Mouse (Mus musculus) thymus, adult 2 months (tissue): ENCODE data around the gene Vmn2r40. TPM values are rescaled to one million over a fixed set of nuclear protein-coding genes. Genes with fewer than 3 reads are reported as not detected.
"Not testable (repeated sequence)": the region's sequence is repeated elsewhere in the genome, so short reads cannot be mapped to it uniquely, and the experiment has no call there.

Source experiments
- DNase-seq: peaks from one replicate; pipeline ENCODE4 v3.0.0; 2021
- H3K27ac ChIP-seq: fragments of 200-500 bp; 2 replicates; pipeline ENCODE4 v1.5.1; 2012; ENCODE audit warnings: low read length, control low read depth; ENCODE audit not compliant: control insufficient read depth, insufficient read depth
- H3K27me3 ChIP-seq: fragments of 200-500 bp; 2 replicates; pipeline ENCODE4 v1.6.1; 2012; ENCODE audit warnings: mild to moderate bottlenecking, low read length, moderate library complexity, mixed read lengths; ENCODE audit not compliant: control insufficient read depth, insufficient read depth
- H3K36me3 ChIP-seq: fragments of 200-500 bp; 2 replicates; pipeline ENCODE4 v1.6.1; 2012; ENCODE audit warnings: mild to moderate bottlenecking, low read length, moderate library complexity; ENCODE audit not compliant: control insufficient read depth, insufficient read depth
- H3K4me1 ChIP-seq: fragments of 200-500 bp; replicated peaks from 2 replicates; pipeline ENCODE4 v1.6.1; 2012; ENCODE audit warnings: low read length; ENCODE audit not compliant: control insufficient read depth, insufficient read depth
- H3K4me3 ChIP-seq: fragments of 200-500 bp; 2 replicates; pipeline ENCODE4 v1.5.1; 2012; ENCODE audit warnings: mild to moderate bottlenecking, low read length, control low read depth, moderate library complexity; ENCODE audit not compliant: control insufficient read depth, insufficient read depth
- WGBS: fragments of 180-500 bp; shearing (Covaris S2); methylation state at CpG from one replicate; pipeline ENCODE4 v1.1.7; 2018; 5-methylcytosine and 5-hydroxymethylcytosine counted together
- polyA plus RNA-seq: library from polyadenylated mRNA; depleted of rRNA; stranded (reverse); fragments of >200 nt; gene quantifications from 2 replicates; pipeline ENCODE4 v1.2.3, GENCODE M21; 2012; rRNA removed

Gene Vmn2r40
- not detected in 2 replicates for polyA plus RNA-seq

DNA sequence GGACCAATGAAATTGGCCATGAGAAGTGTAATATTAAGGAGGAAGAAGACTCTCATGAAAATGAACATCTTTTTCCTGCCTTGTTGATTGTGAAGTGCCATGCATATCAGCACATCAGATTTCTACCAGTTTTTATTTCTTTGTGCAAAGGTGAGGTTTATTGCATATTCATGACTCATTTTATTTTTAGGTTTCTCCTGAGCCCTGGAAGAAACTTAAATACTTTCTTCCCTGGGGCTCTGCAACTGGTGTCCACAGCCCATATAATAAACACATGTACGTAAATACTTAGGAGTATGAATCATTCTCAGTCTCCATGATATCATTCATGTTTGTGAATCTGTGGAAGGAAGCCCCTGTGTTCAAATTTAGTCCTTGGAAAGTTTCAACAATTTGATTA lies at the start of gene Vmn2r40:
Gene Vmn2r40, minus strand, starts transcription at position 101 of the 400 bp plus-strand sequence.
- WGBS, result no CpG with 5 or more reads among the region's 1 CpGs
- H3K36me3 ChIP-seq, H3K27ac ChIP-seq, H3K4me1 ChIP-seq, H3K27me3 ChIP-seq, H3K4me3 ChIP-seq, DNase-seq: not testable (repeated sequence)

Other genes starting within 250 kb of the Vmn2r40 start
- not detected in 2 replicates for gene Vmn2r39, start 99.4 kb upstream of the Vmn2r40 start, polyA plus RNA-seq
- gene Vmn2r38, start 166.4 kb upstream of the Vmn2r40 start, polyA plus RNA-seq, result not detected in 2 replicates